13 mouse cellular contexts compared by ENCODE assay signal in genomic region chr8:124080467-124081326, GRCm38 (mm10). TPM values are rescaled to one million over a fixed set of nuclear protein-coding genes. Genes with fewer than 3 reads are reported as not detected.
DNase-seq lines count a peak whose midpoint lies in the region; ATAC-seq and TF ChIP-seq lines count a peak whose summit lies in the region.
"Had no signal": no experiment of that assay in that cellular context is flagged by ENCODE, and none has a peak within 500 bp of the region (broad histone marks: within the 10 kb centered on the region; RNA-seq: fewer than 3 reads in every experiment).

No protein-coding gene starts in this region.

- no peak for ATAC-seq in midbrain, embryonic 12.5 days (ENCODE audit: low FRiP score, low read depth)
- ATAC-seq in midbrain, embryonic 15.5 days (replicated peaks): no peak
- peak; percentile 23; the same call in 1 of the 2 replicates for ATAC-seq in megakaryocyte progenitor cell, adult 5-6 weeks (replicated peaks; ENCODE audit: poor library complexity)
- ATAC-seq: hindbrain, postnatal 0 days had no signal

- H3K36me3 ChIP-seq in heart, embryonic 10.5 days: no peaks in the 10 kb centered on the region
- H3K36me3 ChIP-seq in midbrain, embryonic 12.5 days: no peaks in the 10 kb centered on the region
- no peaks in the 10 kb centered on the region for H3K36me3 ChIP-seq in midbrain, embryonic 15.5 days (replicated peaks)
- H3K36me3 ChIP-seq: limb, embryonic 13.5 days; lung, embryonic 15.5 days had no signal

- TF ChIP-seq CTCF in brain, embryonic 14.5 days (IDR thresholded peaks at IDR 0.05; ENCODE audit: borderline replicate concordance, extremely low read depth, insufficient read depth, insufficient read length): no peak

- peak overlapping the region; percentile 67 for H3K27ac ChIP-seq in heart, embryonic 10.5 days
- H3K27ac ChIP-seq in midbrain, embryonic 12.5 days (replicated peaks): peak overlapping the region; percentile 17; the same call in 1 of the 2 replicates
- H3K27ac ChIP-seq in midbrain, embryonic 15.5 days: no peak overlapping the region
- H3K27ac ChIP-seq: hindbrain, postnatal 0 days; limb, embryonic 13.5 days; lung, embryonic 15.5 days had no signal

- H3K4me2 ChIP-seq in midbrain, embryonic 12.5 days (replicated peaks): no peak overlapping the region
- H3K4me2 ChIP-seq in midbrain, embryonic 15.5 days: no peak overlapping the region
- H3K4me2 ChIP-seq: limb, embryonic 13.5 days; lung, embryonic 15.5 days had no signal

- H3K9me3 ChIP-seq in heart, embryonic 10.5 days: no peaks in the 10 kb centered on the region
- no peaks in the 10 kb centered on the region for H3K9me3 ChIP-seq in midbrain, embryonic 12.5 days
- no peaks in the 10 kb centered on the region for H3K9me3 ChIP-seq in midbrain, embryonic 15.5 days
- H3K9me3 ChIP-seq: limb, embryonic 13.5 days; lung, embryonic 15.5 days had no signal

- peak; percentile 72 for DNase-seq in heart, embryonic 10.5 days (ENCODE audit: low spot score)
- no peak for DNase-seq in heart, adult 8-10 months (ENCODE audit: low spot score)
- DNase-seq in brain, embryonic 14.5 days (ENCODE audit: low read depth): peak; percentile 31
- DNase-seq in thymus, postnatal 10 days (ENCODE audit: low spot score in 2 of 2): no peak
- DNase-seq in gastrocnemius, postnatal 25 days: no peak
- DNase-seq: gastrocnemius, postnatal 10 days; kidney, postnatal 14 days had no signal

- H3K27me3 ChIP-seq in heart, embryonic 10.5 days (ENCODE audit: insufficient read depth, poor library complexity, severe bottlenecking): peaks cover 6% of the 10 kb centered on the region; the same call in 1 of the 2 replicates
- H3K27me3 ChIP-seq in midbrain, embryonic 12.5 days: no peaks in the 10 kb centered on the region
- no peaks in the 10 kb centered on the region for H3K27me3 ChIP-seq in midbrain, embryonic 15.5 days (replicated peaks)
- H3K27me3 ChIP-seq: limb, embryonic 13.5 days; lung, embryonic 15.5 days had no signal

- 67% methylated on average over 21 of the region's 21 CpGs for WGBS in heart, embryonic 10.5 days
- WGBS in midbrain, embryonic 12.5 days: 86% methylated on average over 21 of the region's 21 CpGs
- WGBS in midbrain, embryonic 15.5 days: 78% methylated on average over 21 of the region's 21 CpGs

- no peak overlapping the region for H3K9ac ChIP-seq in midbrain, embryonic 12.5 days (replicated peaks)
- no peak overlapping the region for H3K9ac ChIP-seq in midbrain, embryonic 15.5 days
- H3K9ac ChIP-seq: limb, embryonic 13.5 days; lung, embryonic 15.5 days had no signal

- no peak for TF ChIP-seq POLR2A in brain, embryonic 14.5 days (IDR thresholded peaks at IDR 0.05; ENCODE audit: borderline replicate concordance, extremely low read depth, insufficient read depth, insufficient read length, poor library complexity, severe bottlenecking)

- no peak overlapping the region for H3K4me3 ChIP-seq in heart, embryonic 10.5 days
- no peak overlapping the region for H3K4me3 ChIP-seq in midbrain, embryonic 12.5 days
- H3K4me3 ChIP-seq in midbrain, embryonic 15.5 days: no peak overlapping the region
- H3K4me3 ChIP-seq: limb, embryonic 13.5 days; lung, embryonic 15.5 days had no signal

- H3K4me1 ChIP-seq in heart, embryonic 10.5 days: peaks cover 41% of the 10 kb centered on the region
- 0 out of 2 replicates have a peak, but pooled peaks cover 3% of the 10 kb centered on the region for H3K4me1 ChIP-seq in midbrain, embryonic 12.5 days
- H3K4me1 ChIP-seq in midbrain, embryonic 15.5 days: peaks cover 13% of the 10 kb centered on the region
- H3K4me1 ChIP-seq: lung, embryonic 15.5 days had no signal

RNA-seq across cellular contexts. Expression of gene Urb2, which starts 59.4 kb away (rescaled TPM):
- 6.1 and 6.9 TPM in 2 replicates for polyA plus RNA-seq in heart, embryonic 10.5 days (2016; fragmentation: Nextera tagmentation; extraction: Ambion mirVana)
- total RNA-seq in heart, adult 8-10 months (2022): 1 to 10 TPM; 4.9 to 7.2 (median 6.5) TPM
- polyA plus RNA-seq in midbrain, embryonic 12.5 days (2016; fragmentation: Nextera tagmentation; extraction: Ambion mirVana): 6.1 and 7.0 TPM in 2 replicates
- polyA plus RNA-seq in midbrain, embryonic 15.5 days (2015; fragmentation: Nextera tagmentation; extraction: Ambion mirVana): 3.5 and 4.1 TPM in 2 replicates
- 8.3 and 9.6 TPM in 2 replicates for polyA plus RNA-seq in brain, embryonic 14.5 days (2012; rRNA removed)
- 25.5 and 29.6 TPM in 2 replicates for total RNA-seq in megakaryocyte progenitor cell, adult 5-6 weeks (2015)
- 23.9 and 24.2 TPM in 2 replicates for total RNA-seq in megakaryocyte progenitor cell, adult 5-6 weeks (2017)
- 1 to 10 TPM; 5.2 to 7.0 TPM for total RNA-seq in gastrocnemius, postnatal 25 days (2021)

RNA-seq across cellular contexts. Expression of gene Taf5l, which starts 59.5 kb away (rescaled TPM):
- 37.4 and 40.4 TPM in 2 replicates for polyA plus RNA-seq in heart, embryonic 10.5 days (2016; fragmentation: Nextera tagmentation; extraction: Ambion mirVana)
- 10 to 100 TPM; 14.1 to 15.2 (median 14.5) TPM for total RNA-seq in heart, adult 8-10 months (2022)
- 36.0 and 36.3 TPM in 2 replicates for polyA plus RNA-seq in midbrain, embryonic 12.5 days (2016; fragmentation: Nextera tagmentation; extraction: Ambion mirVana)
- 24.6 and 25.9 TPM in 2 replicates for polyA plus RNA-seq in midbrain, embryonic 15.5 days (2015; fragmentation: Nextera tagmentation; extraction: Ambion mirVana)
- polyA plus RNA-seq in brain, embryonic 14.5 days (2012; rRNA removed): 27.9 and 34.1 TPM in 2 replicates
- 30.5 and 32.8 TPM in 2 replicates for total RNA-seq in megakaryocyte progenitor cell, adult 5-6 weeks (2015)
- 32.8 and 34.4 TPM in 2 replicates for total RNA-seq in megakaryocyte progenitor cell, adult 5-6 weeks (2017)
- total RNA-seq in gastrocnemius, postnatal 25 days (2021): 10 to 100 TPM; 10.5 to 11.0 TPM

Comparison
In these comparisons a context has a peak if more than half of its experiments do, and no peak if none do; other contexts are left out.
1. DNase-seq: peak in heart, embryonic 10.5 days (single experiment) and brain, embryonic 14.5 days (single experiment); none in heart, adult 8-10 months (single experiment), thymus, postnatal 10 days (0 of 2) and gastrocnemius, postnatal 25 days (single experiment).